Mouse (Mus musculus) hindbrain, postnatal 0 days (tissue): ENCODE data around the gene Palld. TPM values are rescaled to one million over a fixed set of nuclear protein-coding genes. Genes with fewer than 3 reads are reported as not detected.

Experiments
- ATAC-seq: fragments of 200-750 bp; cut with Nextera tagmentation; 2 replicates; pipeline ENCODE4 v1.8.0; 2017; ENCODE audit warnings: mild to moderate bottlenecking, moderate TSS enrichment, moderate library complexity
- DNase-seq: peaks from one replicate; pipeline ENCODE4 v3.0.0-alpha.2; 2015; ENCODE audit warnings: low spot score
- H3K27ac ChIP-seq: fragments of 300-500 bp; sonication (generic); 2 replicates; pipeline ENCODE4 v1.5.1; 2014; ENCODE audit warnings: mild to moderate bottlenecking
- H3K27me3 ChIP-seq: fragments of 300-500 bp; sonication (generic); 2 replicates; pipeline ENCODE4 v1.6.1; 2014; ENCODE audit warnings: low read length, mixed read lengths; ENCODE audit not compliant: insufficient read depth
- H3K36me3 ChIP-seq: fragments of 300-500 bp; sonication (generic); 2 replicates; pipeline ENCODE4 v1.6.1; 2014; ENCODE audit warnings: low read length, mixed read lengths; ENCODE audit not compliant: insufficient read depth
- H3K4me1 ChIP-seq: fragments of 300-500 bp; sonication (generic); 2 replicates; pipeline ENCODE4 v1.6.1; 2014; ENCODE audit warnings: antibody characterized with exemption, low read length, mixed read lengths; ENCODE audit not compliant: insufficient read depth
- H3K4me2 ChIP-seq: fragments of 300-500 bp; sonication (generic); 2 replicates; pipeline ENCODE4 v1.6.1; 2014; ENCODE audit warnings: low read depth, mild to moderate bottlenecking, low read length, moderate library complexity, mixed read lengths
- H3K4me3 ChIP-seq: fragments of 300-500 bp; sonication (generic); 2 replicates; pipeline ENCODE4 v1.5.1; 2014; ENCODE audit warnings: low read length
- H3K9ac ChIP-seq: fragments of 300-500 bp; sonication (generic); replicated peaks from 2 replicates; pipeline ENCODE4 v1.6.1; 2014; ENCODE audit warnings: mild to moderate bottlenecking, low read length, moderate library complexity, mixed read lengths
- H3K9me3 ChIP-seq: fragments of 300-500 bp; sonication (generic); 2 replicates; pipeline ENCODE4 v1.6.1; 2016; ENCODE audit warnings: low read length, mixed read lengths
- CTCF ChIP-seq: IDR thresholded peaks from 2 replicates; pipeline ENCODE4 v1.5.1; 2016; ENCODE audit warnings: antibody characterized with exemption, control low read depth, low read depth
- WGBS: fragments of 180-500 bp; shearing (Covaris S2); extraction: QIAGEN DNeasy Blood & Tissue Kit; methylation state at CpG from one replicate; pipeline ENCODE4 v1.1.7; 2014; 5-methylcytosine and 5-hydroxymethylcytosine counted together
- polyA plus RNA-seq: library from polyadenylated mRNA; unstranded; fragments of >200 nt; fragmentation: Nextera tagmentation; extraction: Ambion mirVana; gene quantifications from 2 replicates; pipeline ENCODE4 v1.2.1, GENCODE M21; 2015
- total RNA-seq: library from RNA; depleted of rRNA; stranded (reverse); fragments of >200 nt; gene quantifications from 2 replicates; pipeline ENCODE4 v1.2.3, GENCODE M21; 2014; rRNA removed

Gene Palld
- total RNA-seq: 3.5 and 7.3 TPM in 2 replicates
- 13.7 and 14.0 TPM in 2 replicates for polyA plus RNA-seq

DNA sequence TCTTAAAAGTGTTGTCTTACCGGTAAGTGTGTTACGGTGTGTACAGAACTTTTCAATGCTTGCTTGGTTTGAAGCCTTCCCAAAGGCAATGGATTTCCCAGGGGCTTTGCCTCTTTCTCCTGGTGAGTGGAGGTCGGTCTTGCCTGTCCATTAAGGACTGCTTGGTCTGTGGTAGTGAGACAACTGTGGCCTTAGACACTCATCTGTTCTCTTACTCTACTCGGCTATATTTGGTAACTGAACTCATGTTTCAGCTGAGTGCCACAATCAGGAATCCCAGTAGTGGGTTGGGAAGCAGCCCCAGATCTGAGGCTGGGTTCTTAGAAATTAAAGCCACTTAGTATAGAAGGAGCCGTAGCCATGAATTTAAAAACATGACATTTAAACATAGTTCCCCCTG, at the start of gene Palld:
Palld (minus strand) TSS at position 170 of the 400 bp plus-strand sequence.
- Histone ChIP-seq H3K36me3 (no peaks in the 10 kb centered on the region), H3K9me3 (no peaks in the 10 kb centered on the region), H3K9ac (no peak within 1 kb of the TSS), H3K27ac (no peak within 1 kb of the TSS), H3K4me2 (no peak within 1 kb of the TSS), H3K4me1 (no peaks in the 10 kb centered on the region), H3K27me3 (no peaks in the 10 kb centered on the region), H3K4me3 (no peak within 1 kb of the TSS)
- no peak for DNase-seq
- no peak for TF ChIP-seq CTCF
- ATAC-seq: no peak
- WGBS: 72% methylated on average over 5 of the region's 5 CpGs

DNA sequence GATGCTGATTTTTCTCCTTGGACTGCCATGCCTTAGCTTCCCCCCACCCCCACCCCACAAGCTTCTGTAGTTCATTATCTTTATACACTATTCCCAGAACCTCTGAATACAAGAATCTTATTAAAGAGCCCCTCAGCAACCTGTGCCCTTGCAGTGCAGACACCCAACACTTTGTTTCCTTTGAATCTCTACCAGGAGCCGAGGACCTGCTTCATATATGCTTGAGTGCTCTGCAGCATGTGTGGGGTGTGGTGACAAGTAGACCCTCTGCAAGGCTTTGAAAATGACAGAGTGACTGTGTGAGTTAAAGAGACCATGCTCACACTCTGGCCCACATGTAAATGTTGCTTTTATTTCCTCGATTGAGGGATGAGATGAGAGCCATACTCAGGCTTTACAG, 35.1 kb upstream of the Palld start:
- no peak for DNase-seq
- ATAC-seq: no peak
- no peak for TF ChIP-seq CTCF
- H3K9me3 ChIP-seq: no peaks in the 10 kb centered on the region
- H3K27ac ChIP-seq: no peak overlapping the region
- no peaks in the 10 kb centered on the region for H3K4me1 ChIP-seq
- no peak overlapping the region for H3K4me3 ChIP-seq
- 76% methylated on average over 2 of the region's 2 CpGs for WGBS
- no peak overlapping the region for H3K4me2 ChIP-seq
- no peaks in the 10 kb centered on the region for H3K27me3 ChIP-seq
- H3K36me3 ChIP-seq: no peaks in the 10 kb centered on the region
- no peak overlapping the region for H3K9ac ChIP-seq

DNA sequence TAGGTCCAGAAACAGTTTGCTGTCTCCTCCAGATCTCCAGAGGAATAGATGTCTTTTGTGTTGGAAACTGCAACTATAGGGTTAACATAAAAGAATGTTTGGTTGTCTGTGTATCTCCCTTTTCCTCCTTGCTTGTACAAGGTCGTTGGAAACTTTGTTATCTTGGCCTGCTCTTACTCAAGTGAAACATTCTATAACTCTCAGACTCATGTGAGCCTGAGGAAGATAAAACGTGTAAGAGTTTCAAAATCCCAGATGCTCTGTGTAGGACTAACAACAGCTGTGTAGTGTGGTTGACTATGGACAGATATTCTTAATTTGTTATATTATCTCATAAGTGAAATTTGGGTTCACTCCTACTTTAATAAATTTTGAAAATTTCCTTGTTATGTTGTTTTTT, 30.8 kb upstream of the Palld start:
- H3K4me2 ChIP-seq: no peak overlapping the region
- no peak for TF ChIP-seq CTCF
- H3K27me3 ChIP-seq: no peaks in the 10 kb centered on the region
- ATAC-seq (no peak), DNase-seq (no peak)
- no peaks in the 10 kb centered on the region for H3K9me3 ChIP-seq
- H3K9ac ChIP-seq: no peak overlapping the region
- H3K4me3 ChIP-seq: no peak overlapping the region
- H3K4me1 ChIP-seq: 0 out of 2 replicates have a peak, but pooled peaks cover under 1% of the 10 kb centered on the region
- no peak overlapping the region for H3K27ac ChIP-seq
- H3K36me3 ChIP-seq: no peaks in the 10 kb centered on the region
- WGBS: 49% methylated on average over 2 of the region's 2 CpGs

DNA sequence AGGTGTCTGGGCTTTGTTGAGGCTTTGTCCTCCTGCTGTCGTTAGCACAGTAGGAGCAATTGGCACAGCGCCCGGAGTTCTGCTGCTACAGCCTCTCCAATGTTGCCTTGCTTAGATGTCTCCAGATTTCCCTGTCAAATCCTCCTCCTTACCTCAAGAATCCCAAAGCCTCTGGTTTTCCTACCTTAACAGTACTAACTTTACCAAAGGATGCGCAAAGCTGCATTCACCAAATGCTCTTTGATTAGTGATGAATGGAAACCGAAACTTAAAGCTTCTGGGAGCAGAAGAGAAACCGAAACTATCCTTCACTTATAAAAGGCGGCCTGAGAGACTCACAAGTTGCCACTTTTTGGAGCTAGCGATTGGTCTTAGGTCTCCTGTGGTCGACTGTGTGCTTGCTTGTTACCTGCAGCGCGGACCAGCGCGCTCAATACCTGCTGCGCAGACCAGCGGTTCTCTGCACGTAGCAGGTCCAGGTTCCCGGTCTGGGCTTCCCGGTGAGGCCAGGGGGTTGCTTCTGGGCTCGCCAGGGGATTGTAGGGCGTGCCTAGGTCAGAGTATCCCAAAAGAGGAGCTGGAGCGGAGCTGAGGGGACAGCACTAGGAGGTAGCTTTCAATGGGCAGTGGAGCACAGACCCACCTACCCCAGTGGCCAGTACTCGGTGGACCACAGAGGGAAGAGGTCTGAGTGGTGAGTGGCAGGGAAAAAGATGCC, 25.4 kb upstream of the Palld start, which contains the start of gene Ddx60:
Ddx60 (plus strand) TSS at position 311 of the 718 bp plus-strand sequence.
- peak within 1 kb of the TSS; percentile 84 for H3K4me2 ChIP-seq
- H3K27me3 ChIP-seq: no peaks in the 10 kb centered on the region
- 0 out of 2 replicates have a peak, but pooled peaks cover 3% of the 10 kb centered on the region for H3K4me1 ChIP-seq
- TF ChIP-seq CTCF: no peak
- peak within 1 kb of the TSS; percentile 55 for H3K4me3 ChIP-seq
- peak; percentile 76 for DNase-seq
- no peaks in the 10 kb centered on the region for H3K36me3 ChIP-seq
- no peaks in the 10 kb centered on the region for H3K9me3 ChIP-seq
- ATAC-seq: peak; percentile 61
- peak within 1 kb of the TSS; percentile 39 for H3K9ac ChIP-seq
- H3K27ac ChIP-seq: no peak within 1 kb of the TSS
- WGBS: 11% methylated on average over 22 of the region's 22 CpGs

GRCm38 (mm10) chr8:61924518-61924917, 22.0 kb upstream of the Palld start:
- H3K4me2 ChIP-seq: no peak overlapping the region
- no peaks in the 10 kb centered on the region for H3K9me3 ChIP-seq
- H3K4me3 ChIP-seq: no peak overlapping the region
- ATAC-seq: no peak
- no peaks in the 10 kb centered on the region for H3K36me3 ChIP-seq
- DNase-seq: no peak
- 0 out of 2 replicates have a peak, but pooled peaks cover 3% of the 10 kb centered on the region for H3K4me1 ChIP-seq
- H3K9ac ChIP-seq: no peak overlapping the region
- TF ChIP-seq CTCF: no peak
- H3K27me3 ChIP-seq: no peaks in the 10 kb centered on the region
- 100% methylated on average over 1 of the region's 1 CpGs for WGBS
- H3K27ac ChIP-seq: no peak overlapping the region

DNA sequence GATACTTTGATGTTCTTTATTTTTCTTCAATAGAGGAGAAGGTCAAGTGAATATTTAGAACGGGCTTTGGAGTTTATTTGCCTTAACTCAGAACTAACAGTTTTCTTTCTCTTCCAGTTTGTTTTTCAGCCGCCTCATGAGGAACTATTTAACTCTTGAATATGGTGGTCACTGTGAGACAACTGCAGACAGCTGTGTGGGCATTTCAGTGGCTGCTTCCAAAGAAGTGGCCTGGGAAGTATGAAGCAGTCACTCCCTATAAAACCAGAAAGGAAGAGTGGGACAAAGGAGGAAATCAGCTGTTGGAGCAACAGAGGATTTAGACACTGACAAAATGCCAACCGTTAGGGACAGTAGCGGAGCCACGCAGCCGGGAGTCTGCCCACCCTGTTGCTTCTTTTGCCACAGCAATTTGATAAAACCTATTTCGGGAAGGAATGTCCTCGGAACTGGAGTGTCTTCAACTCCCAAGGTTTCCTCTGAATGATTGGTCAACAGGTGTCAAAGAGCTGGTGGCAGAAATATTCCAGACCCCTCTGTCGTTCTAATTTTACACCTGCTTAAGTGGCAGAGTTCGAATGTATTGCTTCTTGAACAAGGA, 19.1 kb upstream of the Palld start:
- ATAC-seq (no peak), DNase-seq (no peak)
- H3K4me3 ChIP-seq: no peak overlapping the region
- H3K9me3 ChIP-seq: no peaks in the 10 kb centered on the region
- H3K9ac ChIP-seq: no peak overlapping the region
- H3K27me3 ChIP-seq: no peaks in the 10 kb centered on the region
- H3K27ac ChIP-seq: no peak overlapping the region
- no peak for TF ChIP-seq CTCF
- H3K4me1 ChIP-seq: no peaks in the 10 kb centered on the region
- WGBS: 85% methylated on average over 10 of the region's 10 CpGs
- H3K4me2 ChIP-seq: no peak overlapping the region
- no peaks in the 10 kb centered on the region for H3K36me3 ChIP-seq

DNA sequence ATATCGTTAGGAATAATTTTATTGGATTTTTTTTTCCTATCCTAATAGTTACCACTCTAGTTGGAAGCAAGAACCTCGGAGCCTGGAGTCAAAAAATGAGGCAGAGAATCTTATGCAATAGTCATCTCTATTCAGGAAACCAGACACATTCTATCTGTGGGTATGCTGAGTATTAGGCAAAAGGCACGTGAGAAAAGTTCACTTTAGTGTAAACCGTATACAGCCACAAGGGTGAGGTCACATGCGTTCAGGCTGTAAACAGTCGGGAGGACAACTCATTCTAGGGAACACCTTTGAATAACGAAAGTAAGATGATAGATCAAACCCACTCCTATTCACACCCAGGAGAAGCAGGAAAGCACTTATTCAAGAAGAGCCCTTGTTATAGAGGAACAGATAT, 17.9 kb upstream of the Palld start:
- Histone ChIP-seq H3K9me3 (no peaks in the 10 kb centered on the region), H3K27ac (no peak overlapping the region), H3K4me2 (no peak overlapping the region), H3K4me3 (no peak overlapping the region), H3K36me3 (no peaks in the 10 kb centered on the region), H3K4me1 (no peaks in the 10 kb centered on the region), H3K27me3 (no peaks in the 10 kb centered on the region), H3K9ac (no peak overlapping the region)
- TF ChIP-seq CTCF: no peak
- DNase-seq (no peak), ATAC-seq (no peak)
- WGBS: 81% methylated on average over 7 of the region's 7 CpGs
